Comparison of ENCODE assay signal across 11 mouse cellular contexts in genomic region chr15:70203366-70203765, GRCm38 (mm10).
"Had no signal": no experiment of that assay in that cellular context is flagged by ENCODE, and none has a peak within 500 bp of the region (broad histone marks: within the 10 kb centered on the region; RNA-seq: fewer than 3 reads in every experiment).

No protein-coding gene starts in this region.

- DNase-seq: right cerebral cortex, adult 18-20 months; right cerebral cortex, postnatal 14 days; right cerebral cortex, postnatal 25 days; right cerebral cortex, postnatal 4 days; spleen, adult 18-20 months; thymus, adult 18-20 months; thymus, adult 2 months; thymus, postnatal 14 days; thymus, postnatal 25 days; thymus, postnatal 36 days; thymus, postnatal 4 days had no signal
